Mouse (Mus musculus) urinary bladder, postnatal 10 days (tissue): ENCODE data around the gene Kdr.

Experiments
- DNase-seq: peaks from one replicate; pipeline ENCODE4 v3.0.0; 2022; ENCODE audit warnings: low spot score

The Kdr gene

DNA sequence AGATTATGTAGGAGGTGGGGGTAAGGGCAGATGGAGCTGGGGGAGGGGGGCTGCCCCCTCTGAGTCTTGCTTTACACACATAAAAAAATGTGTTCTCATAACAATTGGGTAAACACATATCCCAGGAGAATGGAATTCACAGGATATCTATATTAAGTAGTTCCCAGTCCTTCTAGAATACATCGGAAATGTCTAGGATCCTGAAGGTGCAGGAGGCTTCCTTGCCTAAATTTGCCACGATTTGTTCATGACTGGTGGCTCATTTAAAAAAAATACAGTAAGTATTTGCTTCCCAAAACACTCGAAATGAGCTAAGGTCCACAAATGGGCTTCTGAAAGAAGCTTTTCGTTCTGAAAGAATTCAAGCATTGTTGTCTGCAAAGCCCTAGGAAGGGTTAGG, 61.0 kb downstream of the Kdr start:
- DNase-seq = no peak

GRCm38 (mm10) chr5:75906102-75906501, 72.2 kb downstream of the Kdr start:
- no peak for DNase-seq

DNA sequence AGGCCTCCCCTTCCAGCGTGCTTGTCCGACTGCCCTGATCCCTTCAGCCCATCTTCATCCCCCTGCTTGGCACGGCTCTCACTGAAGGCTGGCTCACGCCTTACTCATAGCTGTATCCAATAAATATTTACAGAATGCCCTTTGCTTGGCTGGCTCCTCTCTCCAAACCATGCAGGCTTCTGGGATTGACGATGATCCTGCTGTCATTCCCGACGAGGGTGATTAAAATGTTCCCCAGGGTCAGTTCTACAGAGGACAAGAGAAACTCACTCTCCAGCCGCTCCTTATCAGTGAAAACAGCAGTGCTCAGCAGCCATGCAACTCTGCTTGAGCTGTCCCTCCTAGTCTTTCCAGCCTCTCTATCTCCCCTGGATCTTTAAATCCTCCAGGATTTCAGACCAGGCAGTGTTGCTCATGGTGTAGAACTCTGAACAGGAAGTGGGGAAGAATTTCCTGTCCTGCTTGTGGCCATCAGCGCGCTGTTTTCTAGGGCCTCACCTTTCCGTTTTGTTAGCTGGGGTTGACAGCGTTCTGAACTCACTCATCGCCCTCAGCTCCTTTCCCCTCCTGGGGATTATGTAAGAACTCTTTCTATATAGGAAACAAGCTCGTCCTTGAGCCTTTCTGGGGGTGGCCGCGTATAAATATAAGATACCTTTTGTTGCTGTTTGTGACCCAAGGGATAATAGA, 77.9 kb downstream of the Kdr start:
- no peak for DNase-seq

DNA sequence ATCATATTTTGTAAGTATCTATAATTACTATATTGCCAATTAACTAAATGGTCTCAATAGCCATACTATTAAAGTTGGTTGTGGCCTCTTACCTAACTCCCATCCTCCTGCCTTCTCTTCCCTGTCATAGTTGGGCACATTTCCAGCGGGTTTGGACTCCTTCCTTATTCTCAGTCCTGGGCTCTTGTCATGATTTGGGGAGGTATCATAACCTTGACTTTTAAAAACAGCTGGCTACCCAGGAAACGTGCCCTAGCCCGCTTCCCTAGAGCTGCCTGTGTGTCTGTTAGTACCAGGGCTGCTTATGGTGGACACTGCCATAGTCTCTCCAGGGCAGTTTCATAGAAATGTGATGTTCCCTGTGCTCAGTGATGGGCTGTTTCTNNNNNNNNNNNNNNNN, 82.9 kb downstream of the Kdr start:
- DNase-seq = no peak

DNA sequence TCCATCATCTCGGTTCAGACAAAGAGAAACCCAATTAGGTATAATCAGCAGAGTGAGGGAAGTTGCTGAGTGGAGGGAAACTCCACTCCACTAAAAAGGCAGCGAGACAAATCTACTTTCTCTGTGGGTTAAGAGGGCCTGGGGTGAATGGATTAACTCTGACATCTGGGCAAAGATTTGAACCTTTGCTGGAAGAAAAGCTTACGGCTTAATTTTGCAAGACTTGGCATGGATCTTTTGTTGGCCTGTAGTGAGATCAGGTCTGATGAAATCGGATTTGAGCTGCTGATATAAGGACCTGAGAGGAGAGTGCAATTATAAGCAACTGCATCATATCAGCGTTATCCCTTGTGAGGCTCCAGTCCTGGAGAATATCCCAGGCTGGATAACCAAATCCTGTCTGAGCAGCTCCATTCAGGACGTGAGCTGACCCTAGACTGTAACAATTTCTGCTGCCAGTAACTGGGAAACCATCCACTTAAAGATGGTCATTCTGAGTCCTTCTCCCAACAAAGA, 85.2 kb downstream of the Kdr start:
- DNase-seq = no peak
